ENCODE assay signal across 35 mouse cellular contexts in genomic region chr9:80819070-80819469, GRCm38 (mm10).
"Had no signal": no experiment of that assay in that cellular context is flagged by ENCODE, and none has a peak within 500 bp of the region (broad histone marks: within the 10 kb centered on the region; RNA-seq: fewer than 3 reads in every experiment).

No protein-coding gene starts in this region.

- H3K9me3 ChIP-seq: heart, embryonic 12.5 days; heart, embryonic 13.5 days; heart, embryonic 15.5 days; hindbrain, embryonic 10.5 days; hindbrain, embryonic 12.5 days; hindbrain, embryonic 13.5 days; hindbrain, embryonic 15.5 days; intestine, embryonic 15.5 days; kidney, embryonic 15.5 days had no signal

- H3K27ac ChIP-seq: heart, embryonic 13.5 days; heart, embryonic 15.5 days; hindbrain, embryonic 10.5 days; hindbrain, embryonic 12.5 days; hindbrain, embryonic 13.5 days; hindbrain, embryonic 14.5 days; hindbrain, embryonic 15.5 days; hindbrain, postnatal 0 days; intestine, embryonic 15.5 days; kidney, embryonic 15.5 days; kidney, postnatal 0 days; layer of hippocampus, adult 2 months; left cerebral cortex, adult 2 months had no signal

- H3K27me3 ChIP-seq: heart, embryonic 12.5 days; heart, embryonic 13.5 days; heart, embryonic 15.5 days; hindbrain, embryonic 12.5 days; hindbrain, embryonic 13.5 days; hindbrain, embryonic 15.5 days; intestine, embryonic 15.5 days; kidney, embryonic 15.5 days had no signal

- ATAC-seq: hindbrain, embryonic 16.5 days; hindbrain, postnatal 0 days; inflammation-experienced regulatory T-cells, adult 6 months; intestine, embryonic 15.5 days; intestine, embryonic 16.5 days; intestine, postnatal 0 days had no signal

- H3K4me2 ChIP-seq: heart, embryonic 11.5 days; heart, embryonic 12.5 days; heart, embryonic 13.5 days; heart, embryonic 15.5 days; hindbrain, embryonic 12.5 days; hindbrain, embryonic 13.5 days; hindbrain, embryonic 14.5 days; hindbrain, embryonic 15.5 days; intestine, embryonic 15.5 days; kidney, embryonic 15.5 days had no signal

- H3K4me1 ChIP-seq: heart, embryonic 12.5 days; heart, embryonic 13.5 days; heart, embryonic 15.5 days; hindbrain, embryonic 10.5 days; hindbrain, embryonic 12.5 days; hindbrain, embryonic 13.5 days; hindbrain, embryonic 15.5 days; intestine, embryonic 15.5 days; kidney, embryonic 15.5 days had no signal

- DNase-seq: heart, postnatal 10 days; heart, postnatal 14 days; heart, postnatal 36 days; heart, postnatal 4 days; kidney, adult 11 months; kidney, adult 18-20 months; kidney, adult 2 months; kidney, adult 8-10 months; kidney, adult 9 months; kidney, postnatal 10 days; kidney, postnatal 14 days; kidney, postnatal 25 days; kidney, postnatal 36 days; kidney, postnatal 4 days; layer of hippocampus, adult 9-11 months; layer of hippocampus, postnatal 36 days had no signal

- H3K4me3 ChIP-seq: heart, embryonic 12.5 days; heart, embryonic 13.5 days; heart, embryonic 15.5 days; hindbrain, embryonic 10.5 days; hindbrain, embryonic 12.5 days; hindbrain, embryonic 13.5 days; hindbrain, embryonic 15.5 days; intestine, embryonic 15.5 days; kidney, embryonic 15.5 days; layer of hippocampus, adult 2 months; left cerebral cortex, adult 2 months had no signal

- H3K9ac ChIP-seq: heart, embryonic 12.5 days; heart, embryonic 13.5 days; heart, embryonic 15.5 days; hindbrain, embryonic 12.5 days; hindbrain, embryonic 13.5 days; hindbrain, embryonic 14.5 days; hindbrain, embryonic 15.5 days; intestine, embryonic 15.5 days; kidney, embryonic 15.5 days had no signal

- H3K36me3 ChIP-seq: heart, embryonic 12.5 days; heart, embryonic 13.5 days; heart, embryonic 15.5 days; hindbrain, embryonic 10.5 days; hindbrain, embryonic 12.5 days; hindbrain, embryonic 13.5 days; hindbrain, embryonic 15.5 days; intestine, embryonic 15.5 days; kidney, embryonic 15.5 days had no signal
